Mouse (Mus musculus): Measurements from ENCODE around the gene Mogat1. TPM values are rescaled to one million over a fixed set of nuclear protein-coding genes. Genes with fewer than 3 reads are reported as not detected.
"Not testable (repeated sequence)": the region's sequence is repeated elsewhere in the genome, so short reads cannot be mapped to it uniquely, and the experiment has no call there.

Mogat1 gene
- polyA plus RNA-seq, 1 experiment from 2014 or later: not detected

GRCm38 (mm10) chr1:78538396-78538795 lies 27.6 kb downstream of the Mogat1 start:
- Histone ChIP-seq H3K9me3 (replicated peaks) (no peaks in the 10 kb centered on the region), H3K27ac (no peak overlapping the region), H3K36me3 (no peaks in the 10 kb centered on the region), H3K4me1 (replicated peaks) (peaks cover 28% of the 10 kb centered on the region), H3K4me3 (replicated peaks) (no peak overlapping the region), H3K27me3 (no peaks in the 10 kb centered on the region), H3K4me2 (no peak overlapping the region), H3K9ac (no peak overlapping the region)
- WGBS (ENCODE audit: insufficient replicate concordance): 65% methylated on average over 5 of the region's 5 CpGs
- DNase-seq (no peak), ATAC-seq (ENCODE audit: low read depth) (no peak)

- no peaks in the 10 kb centered on the region for H3K27me3 ChIP-seq
- H3K9me3 ChIP-seq (replicated peaks): no peaks in the 10 kb centered on the region
- no peak overlapping the region for H3K4me2 ChIP-seq
- no peaks in the 10 kb centered on the region for H3K36me3 ChIP-seq
- H3K4me1 ChIP-seq (replicated peaks): peaks cover 24% of the 10 kb centered on the region
- WGBS (ENCODE audit: insufficient replicate concordance): 51% methylated on average over 6 of the region's 6 CpGs
- H3K27ac ChIP-seq: no peak overlapping the region
- DNase-seq (no peak), ATAC-seq (ENCODE audit: low read depth) (no peak)
- no peak overlapping the region for H3K4me3 ChIP-seq (replicated peaks)
- no peak overlapping the region for H3K9ac ChIP-seq
Measured at GRCm38 (mm10) chr1:78539166-78539565, 28.4 kb downstream of the Mogat1 start.

- not testable (repeated sequence) for H3K4me2 ChIP-seq; H3K9me3 ChIP-seq (replicated peaks); H3K27me3 ChIP-seq; DNase-seq; ATAC-seq (ENCODE audit: low read depth); H3K36me3 ChIP-seq; H3K4me1 ChIP-seq (replicated peaks); H3K9ac ChIP-seq; H3K4me3 ChIP-seq (replicated peaks); H3K27ac ChIP-seq
- 67% methylated on average over 1 of the region's 1 CpGs for WGBS (ENCODE audit: insufficient replicate concordance)
Measured at GRCm38 (mm10) chr1:78543631-78544030, 32.8 kb downstream of the Mogat1 start.

GRCm38 (mm10) chr1:78546258-78546657 lies 35.5 kb downstream of the Mogat1 start:
- no peaks in the 10 kb centered on the region for H3K36me3 ChIP-seq
- no peak overlapping the region for H3K4me2 ChIP-seq
- ATAC-seq (ENCODE audit: low read depth): no peak
- H3K9me3 ChIP-seq (replicated peaks): no peaks in the 10 kb centered on the region
- no peak overlapping the region for H3K4me3 ChIP-seq (replicated peaks)
- no peaks in the 10 kb centered on the region for H3K4me1 ChIP-seq (replicated peaks)
- no peak overlapping the region for H3K27ac ChIP-seq
- 69% methylated on average over 9 of the region's 9 CpGs for WGBS (ENCODE audit: insufficient replicate concordance)
- no peak overlapping the region for H3K9ac ChIP-seq
- no peak for DNase-seq
- no peaks in the 10 kb centered on the region for H3K27me3 ChIP-seq

DNA sequence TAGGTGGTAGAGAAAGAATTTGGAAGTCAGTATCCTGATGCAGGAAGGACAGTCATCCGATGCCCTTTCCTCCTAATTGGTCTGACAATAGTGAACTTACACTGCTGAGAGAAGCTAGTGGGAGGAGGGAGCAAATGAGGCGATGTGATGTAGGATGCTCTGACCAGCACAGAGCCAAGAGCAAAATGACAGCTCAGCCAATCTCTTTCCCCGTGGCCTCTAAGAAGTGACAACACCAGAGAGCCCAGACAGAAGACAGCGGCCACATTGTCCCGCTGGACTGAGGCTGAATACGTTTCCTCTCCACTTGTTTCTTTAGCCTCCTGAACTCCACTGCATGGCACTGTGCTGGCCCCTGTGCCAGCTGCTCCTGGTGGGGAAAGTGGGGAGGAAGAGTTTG lies 38.2 kb downstream of the Mogat1 start:
- Histone ChIP-seq H3K4me3 (replicated peaks) (no peak overlapping the region), H3K27me3 (no peaks in the 10 kb centered on the region), H3K27ac (no peak overlapping the region), H3K9me3 (replicated peaks) (no peaks in the 10 kb centered on the region), H3K9ac (no peak overlapping the region), H3K36me3 (no peaks in the 10 kb centered on the region), H3K4me1 (replicated peaks) (no peaks in the 10 kb centered on the region), H3K4me2 (no peak overlapping the region)
- 53% methylated on average over 6 of the region's 6 CpGs for WGBS (ENCODE audit: insufficient replicate concordance)
- no peak for ATAC-seq (ENCODE audit: low read depth)
- DNase-seq: no peak

GRCm38 (mm10) chr1:78554012-78554666 lies 43.3 kb downstream of the Mogat1 start:
- Histone ChIP-seq H3K9me3 (replicated peaks) (no peaks in the 10 kb centered on the region), H3K4me3 (replicated peaks) (no peak overlapping the region), H3K9ac (no peak overlapping the region), H3K27ac (no peak overlapping the region), H3K27me3 (no peaks in the 10 kb centered on the region), H3K4me1 (replicated peaks) (no peaks in the 10 kb centered on the region), H3K36me3 (no peaks in the 10 kb centered on the region), H3K4me2 (no peak overlapping the region)
- no peak for DNase-seq
- ATAC-seq (ENCODE audit: low read depth): no peak
- WGBS (ENCODE audit: insufficient replicate concordance): 37% methylated on average over 8 of the region's 8 CpGs

GRCm38 (mm10) chr1:78566963-78567362 lies 56.2 kb downstream of the Mogat1 start:
- no peaks in the 10 kb centered on the region for H3K4me1 ChIP-seq (replicated peaks)
- H3K36me3 ChIP-seq: no peaks in the 10 kb centered on the region
- no peak for ATAC-seq (ENCODE audit: low read depth)
- H3K9ac ChIP-seq: no peak overlapping the region
- no peak overlapping the region for H3K4me2 ChIP-seq
- no peak overlapping the region for H3K4me3 ChIP-seq (replicated peaks)
- 62% methylated on average over 2 of the region's 2 CpGs for WGBS (ENCODE audit: insufficient replicate concordance)
- no peak overlapping the region for H3K27ac ChIP-seq
- H3K27me3 ChIP-seq: 0 out of 2 replicates have a peak, but pooled peaks cover 5% of the 10 kb centered on the region
- H3K9me3 ChIP-seq (replicated peaks): no peaks in the 10 kb centered on the region
- DNase-seq: no peak

- Histone ChIP-seq H3K27me3 (0 out of 2 replicates have a peak, but pooled peaks cover 5% of the 10 kb centered on the region), H3K4me1 (replicated peaks) (no peaks in the 10 kb centered on the region), H3K9me3 (replicated peaks) (no peaks in the 10 kb centered on the region), H3K9ac (no peak overlapping the region), H3K4me3 (replicated peaks) (no peak overlapping the region), H3K4me2 (no peak overlapping the region), H3K36me3 (no peaks in the 10 kb centered on the region), H3K27ac (no peak overlapping the region)
- DNase-seq (no peak), ATAC-seq (ENCODE audit: low read depth) (no peak)
- WGBS (ENCODE audit: insufficient replicate concordance): 29% methylated on average over 6 of the region's 6 CpGs
Measured at GRCm38 (mm10) chr1:78567421-78567820, 56.6 kb downstream of the Mogat1 start.

GRCm38 (mm10) chr1:78567834-78568507 lies 57.2 kb downstream of the Mogat1 start:
- Histone ChIP-seq H3K4me1 (replicated peaks) (no peaks in the 10 kb centered on the region), H3K4me2 (no peak overlapping the region), H3K9me3 (replicated peaks) (no peaks in the 10 kb centered on the region), H3K27me3 (0 out of 2 replicates have a peak, but pooled peaks cover 5% of the 10 kb centered on the region), H3K9ac (no peak overlapping the region), H3K36me3 (no peaks in the 10 kb centered on the region), H3K27ac (no peak overlapping the region), H3K4me3 (replicated peaks) (no peak overlapping the region)
- DNase-seq (no peak), ATAC-seq (ENCODE audit: low read depth) (no peak)
- 41% methylated on average over 8 of the region's 8 CpGs for WGBS (ENCODE audit: insufficient replicate concordance)

DNA sequence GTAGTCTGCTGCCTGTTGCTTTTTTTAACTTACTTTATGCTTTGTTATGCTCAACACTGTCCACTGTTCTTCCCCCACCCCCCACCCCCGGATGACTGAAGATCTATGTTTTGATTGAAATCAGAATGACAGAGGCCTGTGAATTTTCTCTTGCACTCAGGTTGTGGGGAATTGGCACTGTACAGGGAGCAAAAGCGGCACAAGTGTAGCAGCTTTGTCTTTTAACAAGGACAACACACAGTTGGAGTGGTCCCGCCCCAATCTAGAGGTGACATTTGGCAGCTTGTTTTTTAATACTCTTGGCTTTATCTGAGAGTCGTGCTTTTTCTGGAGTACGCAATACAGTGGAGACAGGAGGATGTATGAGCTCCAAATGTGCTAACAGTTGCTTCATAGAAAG lies 58.8 kb downstream of the Mogat1 start:
- WGBS (ENCODE audit: insufficient replicate concordance): 63% methylated on average over 5 of the region's 5 CpGs
- no peak overlapping the region for H3K27ac ChIP-seq

DNA sequence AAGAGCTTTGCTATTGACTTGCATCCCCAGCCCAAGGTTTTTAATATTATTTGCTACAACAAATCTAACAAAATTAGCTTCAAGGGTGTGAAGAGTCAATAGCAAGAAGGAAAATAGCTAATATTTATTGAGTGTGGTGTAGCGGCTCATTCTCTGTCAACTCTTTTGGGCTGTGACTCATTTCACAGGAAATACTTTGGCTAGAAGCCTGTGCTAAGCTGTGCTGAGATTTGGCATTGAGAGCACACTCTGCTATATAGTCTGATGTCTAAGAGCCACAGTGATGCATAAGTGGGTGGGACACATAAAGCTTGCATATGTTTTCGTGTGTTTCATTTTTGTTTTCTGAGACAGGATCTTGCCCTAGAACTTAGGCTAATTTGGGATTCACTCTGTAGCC lies 74.3 kb downstream of the Mogat1 start:
- 50% methylated on average over 2 of the region's 2 CpGs for WGBS (ENCODE audit: insufficient replicate concordance)
- Histone ChIP-seq H3K27me3 (no peaks in the 10 kb centered on the region), H3K36me3 (no peaks in the 10 kb centered on the region), H3K9ac (no peak overlapping the region), H3K4me3 (replicated peaks) (no peak overlapping the region), H3K4me2 (no peak overlapping the region), H3K4me1 (replicated peaks) (no peaks in the 10 kb centered on the region), H3K27ac (no peak overlapping the region), H3K9me3 (replicated peaks) (no peaks in the 10 kb centered on the region)
- DNase-seq (no peak), ATAC-seq (ENCODE audit: low read depth) (no peak)

More for the DNA sequence above, 58.8 kb downstream of the Mogat1 start:
- no peak for ATAC-seq (ENCODE audit: low read depth)
- 0 out of 2 replicates have a peak, but pooled peaks cover 5% of the 10 kb centered on the region for H3K27me3 ChIP-seq
- H3K4me1 ChIP-seq (replicated peaks): no peaks in the 10 kb centered on the region
- no peak overlapping the region for H3K4me2 ChIP-seq
- H3K36me3 ChIP-seq: no peaks in the 10 kb centered on the region
- no peaks in the 10 kb centered on the region for H3K9me3 ChIP-seq (replicated peaks)
- no peak for DNase-seq
- no peak overlapping the region for H3K9ac ChIP-seq
- H3K4me3 ChIP-seq (replicated peaks): no peak overlapping the region

- DNase-seq (no peak), ATAC-seq (ENCODE audit: low read depth) (no peak)
- WGBS (ENCODE audit: insufficient replicate concordance): 27% methylated on average over 4 of the region's 4 CpGs
Measured at GRCm38 (mm10) chr1:78586986-78587385, 76.2 kb downstream of the Mogat1 start.

More at GRCm38 (mm10) chr1:78586986-78587385, 76.2 kb downstream of the Mogat1 start:
- no peak overlapping the region for H3K9ac ChIP-seq
- no peaks in the 10 kb centered on the region for H3K27me3 ChIP-seq
- no peak overlapping the region for H3K27ac ChIP-seq
- H3K9me3 ChIP-seq (replicated peaks): no peaks in the 10 kb centered on the region
- H3K36me3 ChIP-seq: no peaks in the 10 kb centered on the region
- no peak overlapping the region for H3K4me2 ChIP-seq
- no peak overlapping the region for H3K4me3 ChIP-seq (replicated peaks)
- H3K4me1 ChIP-seq (replicated peaks): no peaks in the 10 kb centered on the region

Measured in liver, embryonic 13.5 days (tissue).